Comparison of ENCODE assay signal across 28 mouse cellular contexts in genomic region chr2:57424879-57425278, GRCm38 (mm10).
"Had no signal": no experiment of that assay in that cellular context is flagged by ENCODE, and none has a peak within 500 bp of the region (broad histone marks: within the 10 kb centered on the region; RNA-seq: fewer than 3 reads in every experiment).

No protein-coding gene starts in this region.

- H3K36me3 ChIP-seq: heart, embryonic 13.5 days; heart, embryonic 15.5 days; hindbrain, embryonic 13.5 days; hindbrain, embryonic 15.5 days; kidney, embryonic 15.5 days; limb, embryonic 10.5 days; limb, embryonic 12.5 days; liver, embryonic 13.5 days had no signal

- H3K4me1 ChIP-seq: heart, embryonic 13.5 days; heart, embryonic 15.5 days; hindbrain, embryonic 13.5 days; hindbrain, embryonic 15.5 days; kidney, embryonic 15.5 days; limb, embryonic 10.5 days; limb, embryonic 12.5 days; liver, embryonic 13.5 days had no signal

- ATAC-seq: hindbrain, postnatal 0 days; intestine, embryonic 16.5 days had no signal

- H3K27ac ChIP-seq: gastrocnemius, adult 2 months; heart, adult 2 months; heart, embryonic 13.5 days; heart, embryonic 15.5 days; hindbrain, embryonic 13.5 days; hindbrain, embryonic 15.5 days; hindbrain, postnatal 0 days; kidney, embryonic 15.5 days; kidney, postnatal 0 days; limb, embryonic 10.5 days; limb, embryonic 12.5 days; liver, embryonic 13.5 days had no signal

- H3K9ac ChIP-seq: heart, embryonic 13.5 days; heart, embryonic 15.5 days; hindbrain, embryonic 13.5 days; hindbrain, embryonic 15.5 days; kidney, embryonic 15.5 days; limb, embryonic 12.5 days; liver, embryonic 13.5 days had no signal

- DNase-seq: gastrocnemius, adult 2 months; gastrocnemius, postnatal 10 days; gastrocnemius, postnatal 25 days; heart, adult 11 months; heart, adult 2 months; heart, postnatal 14 days; heart, postnatal 36 days; kidney, adult 11 months; kidney, adult 2 months; kidney, adult 9 months; kidney, postnatal 14 days; kidney, postnatal 36 days; layer of hippocampus, adult 9-11 months; layer of hippocampus, postnatal 36 days; liver; liver, embryonic 13.5 days had no signal

- H3K27me3 ChIP-seq: heart, embryonic 13.5 days; heart, embryonic 15.5 days; hindbrain, embryonic 13.5 days; hindbrain, embryonic 15.5 days; kidney, embryonic 15.5 days; limb, embryonic 12.5 days; liver, embryonic 13.5 days had no signal

- H3K4me3 ChIP-seq: gastrocnemius, adult 2 months; heart, adult 2 months; heart, embryonic 13.5 days; heart, embryonic 15.5 days; hindbrain, embryonic 13.5 days; hindbrain, embryonic 15.5 days; kidney, embryonic 15.5 days; limb, embryonic 10.5 days; limb, embryonic 12.5 days; liver, embryonic 13.5 days had no signal

- H3K4me2 ChIP-seq: heart, embryonic 11.5 days; heart, embryonic 13.5 days; heart, embryonic 15.5 days; hindbrain, embryonic 13.5 days; hindbrain, embryonic 15.5 days; kidney, embryonic 15.5 days; limb, embryonic 12.5 days; liver, embryonic 11.5 days; liver, embryonic 13.5 days had no signal

- H3K9me3 ChIP-seq: heart, embryonic 15.5 days; kidney, embryonic 15.5 days; limb, embryonic 10.5 days; liver, embryonic 13.5 days had no signal
